Mouse (Mus musculus): ENCODE results near the gene Golt1a.

Gene Golt1a

DNA sequence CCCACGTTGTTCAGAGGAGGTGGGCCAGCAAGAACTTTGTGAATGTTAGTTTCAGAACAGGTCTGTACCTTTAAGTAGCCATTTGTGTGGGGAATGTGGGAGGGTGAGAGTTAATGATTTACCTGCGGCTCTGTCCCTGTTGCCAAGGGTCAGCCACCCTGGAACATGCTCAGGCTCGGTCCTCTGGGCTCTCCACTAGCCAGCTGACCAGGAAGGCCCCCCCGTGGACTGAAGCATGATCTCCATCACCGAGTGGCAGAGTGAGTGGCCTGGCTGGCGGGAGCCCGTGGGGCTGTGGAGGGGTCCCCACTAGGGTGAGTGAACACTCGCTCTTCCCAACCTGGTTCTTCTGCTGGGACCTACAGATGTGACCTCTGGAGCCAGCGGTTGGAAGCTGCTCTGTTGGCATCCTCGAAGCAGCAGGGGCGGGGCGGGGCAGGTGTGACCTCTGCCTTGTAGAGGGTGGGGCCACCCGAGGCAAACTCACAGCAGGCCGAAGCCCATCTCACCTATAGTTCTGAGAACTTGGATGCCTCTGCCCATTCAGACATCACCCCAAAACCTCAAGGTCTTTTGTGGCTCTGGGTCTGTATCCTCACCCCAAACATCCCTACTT is at the start of gene Golt1a:
Gene Golt1a (plus strand): TSS at position 149 of the 616 bp plus-strand sequence.
- no peak for DNase-seq (ENCODE audit: low read depth)

DNA sequence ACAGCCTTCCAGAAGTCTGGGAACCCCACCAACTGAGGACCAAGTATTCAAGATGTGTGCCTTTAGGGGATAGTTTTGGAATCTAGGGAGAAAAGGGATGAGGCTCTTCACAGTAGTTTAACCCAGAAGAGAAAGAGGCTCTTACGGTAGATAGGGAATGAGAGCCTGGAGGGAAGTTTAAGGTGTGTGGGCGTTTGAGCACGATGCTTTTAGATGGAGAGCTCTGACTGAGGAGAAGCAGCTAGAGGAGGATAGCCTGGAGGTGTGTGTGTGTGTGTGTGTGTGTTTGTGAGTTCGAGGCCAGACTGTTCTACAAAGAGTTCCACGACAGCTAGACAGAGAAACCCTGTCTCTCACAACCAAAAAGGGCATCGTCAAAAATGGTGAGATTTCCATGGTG is 47.0 kb upstream of the Golt1a start:
- no peak for DNase-seq (ENCODE audit: low read depth)

DNA sequence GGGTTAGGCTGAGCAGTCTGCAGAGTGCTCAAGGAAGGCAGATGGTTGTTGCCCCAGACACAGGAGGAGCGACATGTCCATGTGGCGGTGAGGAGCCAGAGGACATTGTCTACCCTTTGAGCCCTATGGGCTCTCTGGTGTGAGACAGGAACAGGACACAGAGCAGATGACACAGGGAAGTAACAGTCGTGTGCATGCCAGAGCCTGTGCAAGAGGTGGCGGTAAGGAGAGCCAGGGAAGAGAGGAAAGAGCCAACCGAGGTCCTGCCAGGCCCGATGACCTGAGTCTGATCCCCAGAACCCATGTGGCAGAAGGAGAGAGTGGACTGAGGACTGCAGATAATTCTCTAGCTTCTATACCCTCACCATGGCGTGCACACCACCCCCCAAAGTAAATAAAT is 46.5 kb upstream of the Golt1a start:
- DNase-seq (ENCODE audit: low read depth): no peak

DNA sequence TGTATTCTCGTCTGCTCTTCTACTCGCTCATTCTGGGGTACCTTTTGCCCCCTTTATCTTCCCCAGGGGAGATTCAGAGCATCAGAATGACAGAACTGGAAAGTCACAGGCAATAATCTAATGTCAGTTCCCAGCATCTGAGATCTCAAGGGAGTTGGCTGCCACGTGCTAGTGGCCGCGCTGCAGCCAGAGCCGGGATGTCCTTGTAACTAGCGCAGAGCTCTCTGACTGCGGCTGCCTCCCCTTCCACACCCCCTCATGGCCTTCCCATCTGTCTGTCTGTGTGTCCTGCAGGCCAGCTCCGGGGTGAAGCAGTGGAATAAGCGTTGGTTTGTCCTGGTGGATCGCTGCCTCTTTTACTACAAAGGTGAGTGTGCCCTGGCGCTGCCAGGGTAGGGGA is 45.2 kb upstream of the Golt1a start:
- no peak for DNase-seq (ENCODE audit: low read depth)

DNA sequence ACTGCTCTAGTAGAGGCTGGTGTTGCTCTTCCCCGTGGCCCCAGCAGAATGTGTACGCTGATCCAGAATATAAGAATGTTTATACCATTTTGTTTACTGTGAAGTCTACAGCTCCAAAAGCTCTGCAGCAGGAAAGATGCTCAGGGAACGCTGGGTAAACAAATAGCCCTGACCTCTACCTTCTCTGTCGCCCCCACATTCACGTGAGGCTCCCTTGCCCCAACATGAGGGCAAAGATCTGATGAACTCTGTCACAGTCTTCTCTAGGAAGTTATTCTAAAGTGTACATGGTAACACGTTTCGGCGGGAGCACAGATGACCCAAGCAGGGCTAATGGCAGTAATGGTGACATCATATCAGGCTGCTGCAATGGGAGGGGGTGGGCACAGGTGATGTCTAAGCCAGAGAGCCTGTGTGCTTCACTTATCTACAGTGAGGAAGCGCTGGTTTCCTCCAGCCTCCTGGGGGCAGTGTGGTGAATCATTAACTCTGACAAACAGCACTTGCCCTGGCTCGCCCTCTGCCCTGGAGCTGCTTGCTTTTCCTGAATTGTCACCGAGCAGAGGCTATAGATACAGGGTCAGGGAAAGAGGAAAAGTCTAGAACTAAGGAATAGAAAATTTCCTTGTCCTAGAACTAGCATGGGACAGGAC is 44.4 kb upstream of the Golt1a start:
- no peak for DNase-seq (ENCODE audit: low read depth)

DNA sequence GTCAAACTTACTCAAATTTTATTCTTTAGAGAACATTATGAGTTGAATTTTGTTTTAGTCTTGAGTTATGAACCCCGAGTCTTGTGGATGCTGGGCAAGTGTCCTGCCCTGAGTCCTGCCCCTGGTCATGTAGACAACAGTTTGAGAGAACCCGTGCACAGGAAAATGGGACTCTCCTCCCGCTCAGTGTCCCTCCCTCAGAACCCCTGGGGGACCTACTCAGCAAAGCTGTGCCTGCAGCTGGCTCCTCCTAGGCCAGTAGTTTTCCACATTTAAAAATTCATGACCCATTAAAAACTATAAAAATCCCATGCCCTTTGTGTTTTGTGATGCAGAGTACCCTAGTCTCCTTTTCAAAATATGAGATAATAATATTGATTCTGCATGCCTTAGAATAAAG is 42.5 kb upstream of the Golt1a start:
- DNase-seq (ENCODE audit: low read depth): no peak

DNA sequence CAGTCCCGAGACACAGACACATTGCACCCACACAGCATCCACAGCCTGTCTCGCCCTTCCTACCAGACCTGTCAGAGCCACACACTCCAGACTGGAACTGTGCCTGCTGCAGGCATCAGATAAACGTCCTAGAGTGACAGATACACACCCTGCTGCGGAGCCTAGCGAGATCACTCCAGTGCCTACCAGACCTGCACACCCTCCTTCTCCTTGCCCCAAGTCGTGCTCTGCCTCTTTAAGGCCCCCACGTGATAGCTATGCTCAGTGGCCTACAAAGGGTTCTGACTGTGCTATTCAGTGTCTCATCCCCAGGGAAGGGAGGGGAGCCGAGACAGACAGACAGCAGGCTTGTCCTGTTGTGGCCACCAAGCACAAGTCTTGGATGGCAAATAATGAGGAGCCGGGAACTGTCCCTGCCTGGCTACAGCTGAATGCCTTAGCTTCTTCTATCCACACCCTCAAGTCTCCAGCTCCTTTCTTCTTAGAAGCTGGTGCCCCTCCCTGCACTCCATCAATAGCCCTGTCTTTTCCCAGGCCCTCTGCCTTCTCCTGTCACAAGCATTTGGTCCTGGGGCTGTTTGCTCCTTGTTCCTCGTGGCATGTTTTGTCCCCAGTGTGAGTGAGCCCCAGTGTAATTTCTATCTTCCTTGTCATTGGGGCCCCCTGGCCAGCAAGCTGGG is 41.6 kb upstream of the Golt1a start:
- no peak for DNase-seq (ENCODE audit: low read depth)

DNA sequence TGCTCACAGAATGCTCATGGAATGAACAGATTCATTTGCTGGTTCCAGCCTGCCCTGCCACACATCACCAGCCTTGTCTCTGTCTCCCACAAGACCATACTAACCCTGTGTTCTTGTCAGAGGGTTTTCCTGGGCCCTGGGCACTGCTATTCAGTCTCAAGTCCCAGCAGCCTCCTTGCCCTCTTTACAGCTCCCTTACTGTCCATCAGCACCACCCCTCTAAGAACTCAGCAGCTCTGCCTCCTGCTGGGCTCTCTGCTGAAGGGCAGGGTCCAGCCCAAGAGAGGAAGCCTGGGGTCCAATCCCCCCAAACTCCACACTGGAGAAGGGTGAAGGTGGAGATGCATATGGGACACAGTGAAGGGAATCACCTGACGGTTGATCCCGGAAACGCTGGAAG is 41.1 kb upstream of the Golt1a start:
- DNase-seq (ENCODE audit: low read depth): no peak

DNA sequence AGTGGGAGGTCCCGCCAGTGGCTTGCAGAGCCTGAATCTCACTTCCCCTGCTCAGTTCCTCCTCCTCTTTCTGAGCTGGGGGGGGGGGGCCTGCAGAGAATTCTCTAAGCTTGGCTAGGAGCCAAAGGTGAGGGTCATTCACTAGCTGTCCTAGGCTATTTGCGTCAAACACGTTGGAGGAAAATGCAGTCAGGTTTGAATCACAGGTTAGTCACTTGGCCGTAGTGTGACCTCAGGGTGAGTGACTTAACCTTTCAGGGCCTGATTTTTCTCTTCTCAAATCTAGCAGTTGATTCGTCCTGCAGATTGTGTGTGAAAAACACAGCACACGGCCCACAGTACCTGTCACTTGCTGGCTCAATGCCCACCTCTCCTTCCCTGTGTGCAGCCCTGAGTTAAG is 39.3 kb upstream of the Golt1a start:
- no peak for DNase-seq (ENCODE audit: low read depth)

DNA sequence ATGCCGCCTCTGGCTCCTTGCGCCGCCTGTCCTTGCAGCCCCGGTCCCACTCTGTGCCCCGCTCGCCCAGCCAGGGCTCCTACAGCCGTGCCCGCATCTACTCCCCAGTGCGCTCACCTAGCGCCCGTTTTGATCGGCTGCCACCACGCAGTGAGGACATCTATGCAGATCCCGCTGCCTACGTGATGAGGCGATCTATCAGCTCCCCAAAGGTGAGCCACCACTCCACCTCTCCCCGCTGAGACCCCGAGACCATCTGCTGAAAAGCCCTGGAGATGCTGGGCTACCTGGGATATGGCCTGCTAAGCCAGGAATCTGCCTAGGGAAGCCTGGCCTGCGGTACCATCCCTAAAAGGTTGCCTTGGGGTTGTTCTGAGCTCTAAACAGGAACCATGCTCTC is 35.4 kb upstream of the Golt1a start:
- DNase-seq (ENCODE audit: low read depth): no peak

DNA sequence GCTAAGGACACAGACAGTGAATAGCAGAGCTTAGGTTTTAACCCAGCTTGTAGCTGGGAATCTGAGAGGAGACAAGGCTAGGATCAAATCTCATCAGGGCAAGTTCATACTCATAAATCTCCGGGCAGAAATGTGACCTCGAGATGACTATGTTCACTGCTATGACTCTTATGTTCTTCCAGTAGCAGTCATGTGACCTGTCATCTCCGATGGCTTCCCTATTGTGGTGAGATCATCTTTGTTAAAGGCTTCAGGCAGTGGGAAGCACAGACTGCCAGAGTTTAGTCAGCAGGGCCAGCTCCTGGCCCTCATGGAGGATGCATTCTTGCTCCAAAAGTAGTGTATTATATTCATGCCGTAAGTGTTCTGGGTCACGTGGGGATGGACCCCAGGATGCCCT is 32.6 kb upstream of the Golt1a start:
- no peak for DNase-seq (ENCODE audit: low read depth)

DNA sequence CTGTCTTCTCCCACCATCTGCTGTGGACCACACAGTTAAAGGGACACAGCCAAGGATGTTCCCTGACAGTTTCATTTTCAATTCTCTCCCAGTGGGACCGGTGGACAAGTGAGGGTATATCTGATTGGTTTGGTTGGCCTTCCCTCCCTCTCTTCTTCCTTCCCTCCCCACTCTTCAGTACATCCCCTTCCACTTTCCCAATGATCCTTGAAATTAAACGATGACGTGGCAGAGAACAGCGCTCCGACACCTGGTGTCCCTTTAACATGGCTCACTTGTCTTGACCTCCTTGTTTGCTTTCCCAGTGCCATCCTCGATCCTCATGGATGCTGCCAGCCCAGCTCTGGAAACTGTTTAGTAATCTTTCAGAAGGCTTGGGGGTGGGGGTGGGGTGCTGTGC is 31.1 kb upstream of the Golt1a start:
- no peak for DNase-seq (ENCODE audit: low read depth)

DNA sequence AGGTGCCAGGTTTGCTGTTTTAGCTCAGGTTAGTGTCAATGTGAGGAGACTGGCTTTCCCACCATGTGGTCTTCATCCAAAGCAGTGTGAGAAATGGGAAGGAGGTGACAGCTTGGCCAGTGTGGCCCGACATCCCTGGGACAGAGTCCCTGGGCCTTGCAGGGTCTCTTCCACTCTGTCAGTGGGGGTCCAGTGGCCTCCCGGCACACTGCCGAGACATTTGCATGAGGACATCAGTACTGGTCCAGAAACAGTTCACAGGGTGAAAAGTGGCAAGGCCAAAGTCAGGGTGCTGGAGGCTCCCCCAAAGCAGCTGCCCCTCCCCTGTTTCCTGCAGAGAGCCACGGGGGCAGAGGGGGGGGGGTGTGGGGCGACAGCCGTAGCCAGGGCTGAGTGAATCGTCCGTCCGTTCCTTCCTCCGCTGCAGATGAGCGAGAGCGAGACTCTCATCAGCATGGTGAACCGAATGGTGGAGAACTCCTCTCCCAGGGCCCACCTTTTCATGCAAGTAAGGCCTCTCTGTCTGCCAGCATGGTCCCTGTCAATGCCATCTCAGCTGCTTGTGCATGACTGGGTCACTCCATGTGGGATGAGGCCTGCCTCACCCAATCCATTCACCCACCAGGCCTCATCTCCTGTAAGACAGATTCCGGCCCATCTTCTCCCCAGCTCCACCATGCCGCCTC is 30.5 kb upstream of the Golt1a start:
- no peak for DNase-seq (ENCODE audit: low read depth)

DNA sequence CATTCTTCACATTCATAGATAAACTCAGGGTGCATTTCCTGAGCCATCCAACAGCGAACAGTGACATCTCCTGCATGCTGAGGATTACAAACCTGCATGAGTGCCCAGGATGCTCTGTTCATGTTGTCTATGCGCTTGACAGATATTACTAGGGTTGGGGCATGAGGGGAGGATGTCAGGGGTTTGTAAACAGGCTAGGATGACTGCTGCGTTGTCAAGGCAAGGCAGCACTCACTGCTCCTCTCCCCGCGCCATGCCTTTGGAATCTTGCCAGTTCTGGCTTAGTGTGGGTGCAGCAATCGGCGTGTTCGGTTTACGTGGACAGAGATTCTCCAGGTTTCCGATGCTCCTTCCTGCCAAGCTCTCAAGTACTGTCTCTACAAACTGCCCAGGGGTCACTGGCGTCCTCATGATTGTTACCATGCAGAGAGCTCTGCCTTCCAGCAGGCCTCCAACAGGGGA is 29.9 kb upstream of the Golt1a start:
- DNase-seq (ENCODE audit: low read depth): no peak

DNA sequence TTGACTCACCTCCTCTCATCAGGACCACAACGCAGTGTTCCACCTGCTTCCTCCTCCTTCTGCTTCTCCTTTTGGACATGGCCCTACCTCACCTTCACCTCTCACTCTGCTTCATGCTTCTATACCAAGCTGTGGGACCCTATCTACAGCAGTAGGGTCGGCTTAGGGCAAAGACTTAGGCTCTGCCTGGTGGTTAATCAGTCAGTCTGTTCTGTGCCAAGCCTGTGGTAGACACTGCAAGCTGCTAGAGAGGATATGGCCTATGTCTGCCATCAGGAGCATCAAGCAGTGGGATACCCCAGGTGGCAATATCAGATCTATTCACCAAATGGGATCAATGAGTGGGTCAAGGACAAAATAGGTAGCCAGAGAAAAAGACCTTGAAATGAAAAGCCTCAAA is 29.1 kb upstream of the Golt1a start:
- no peak for DNase-seq (ENCODE audit: low read depth)

DNA sequence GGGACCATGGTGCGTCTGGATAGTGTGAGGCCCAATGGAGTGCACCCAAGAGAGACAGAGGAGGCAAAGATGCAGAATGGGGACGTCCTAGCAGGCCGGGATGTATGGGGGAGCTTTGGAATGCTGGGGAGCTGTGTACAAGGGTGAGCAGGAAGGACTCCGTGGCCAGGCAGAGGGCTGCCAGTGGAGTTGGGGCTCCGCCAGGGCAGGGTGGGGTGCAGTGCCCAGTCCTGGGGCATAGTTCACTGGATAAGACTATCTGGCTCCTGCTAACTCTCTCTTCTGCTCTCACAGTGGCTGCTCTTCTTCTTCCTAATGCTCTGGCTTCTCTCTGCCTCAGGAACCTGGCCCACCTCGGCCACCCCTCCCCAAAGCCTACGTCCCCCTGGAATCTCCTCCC is 23.7 kb upstream of the Golt1a start:
- no peak for DNase-seq (ENCODE audit: low read depth)

DNA sequence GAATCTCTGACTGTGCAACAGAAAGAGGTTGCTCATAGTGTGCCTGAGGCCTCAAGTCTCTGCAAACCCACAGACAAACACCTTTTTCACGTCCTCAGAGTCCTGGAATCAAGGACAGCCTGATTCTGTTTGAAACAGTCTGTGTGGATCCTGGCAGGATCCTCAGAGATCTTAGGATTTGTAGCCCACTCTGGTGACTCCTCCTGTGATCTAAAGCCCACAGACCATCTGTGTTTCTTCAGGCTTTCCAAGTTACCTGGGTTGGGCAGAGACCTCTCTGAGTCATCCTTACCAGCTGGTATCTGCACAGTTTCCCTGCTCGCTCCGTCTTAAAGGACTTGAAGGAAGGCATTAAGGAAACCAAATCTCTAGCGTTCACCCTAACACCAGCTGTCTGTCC is 22.5 kb upstream of the Golt1a start:
- no peak for DNase-seq (ENCODE audit: low read depth)

DNA sequence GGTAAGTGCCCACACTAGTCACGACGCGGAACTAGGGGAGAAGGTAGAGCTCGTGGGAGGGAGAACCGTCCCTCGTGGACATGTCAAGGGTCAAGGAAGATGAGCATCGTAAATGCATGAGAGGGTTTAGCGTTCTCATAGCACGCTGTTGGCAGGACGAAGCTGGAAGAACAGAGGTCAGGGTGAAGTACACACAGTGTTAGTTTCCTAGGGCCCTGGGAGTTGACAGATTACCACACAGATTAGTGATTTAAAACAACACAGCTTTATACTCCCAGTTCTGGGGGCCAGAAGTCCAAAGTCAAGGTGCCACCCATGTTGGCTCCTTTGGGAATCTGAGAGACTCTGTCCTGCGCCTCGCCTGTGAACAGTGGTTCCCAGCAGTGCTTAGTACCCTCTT is 21.7 kb upstream of the Golt1a start:
- DNase-seq (ENCODE audit: low read depth): no peak

DNA sequence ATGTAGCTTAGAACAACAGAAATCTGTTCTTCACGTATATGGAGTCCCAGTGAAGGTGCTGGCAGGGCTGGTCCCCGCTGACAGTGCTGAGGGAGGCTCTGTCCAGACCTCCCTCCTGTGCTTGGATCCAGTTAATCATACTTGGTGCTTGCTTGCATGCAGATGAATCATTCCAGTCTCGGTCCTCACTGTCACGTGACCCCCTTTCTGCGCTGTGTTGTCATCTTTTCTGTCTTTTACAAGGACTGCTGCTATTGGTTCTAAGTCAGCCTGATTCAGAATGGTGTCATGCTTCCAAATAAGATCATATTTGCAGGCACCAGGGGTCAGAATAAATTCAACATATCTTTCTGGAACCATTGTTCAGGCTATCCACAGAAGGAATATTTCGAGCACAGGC is 17.7 kb upstream of the Golt1a start:
- DNase-seq (ENCODE audit: low read depth): no peak

DNA sequence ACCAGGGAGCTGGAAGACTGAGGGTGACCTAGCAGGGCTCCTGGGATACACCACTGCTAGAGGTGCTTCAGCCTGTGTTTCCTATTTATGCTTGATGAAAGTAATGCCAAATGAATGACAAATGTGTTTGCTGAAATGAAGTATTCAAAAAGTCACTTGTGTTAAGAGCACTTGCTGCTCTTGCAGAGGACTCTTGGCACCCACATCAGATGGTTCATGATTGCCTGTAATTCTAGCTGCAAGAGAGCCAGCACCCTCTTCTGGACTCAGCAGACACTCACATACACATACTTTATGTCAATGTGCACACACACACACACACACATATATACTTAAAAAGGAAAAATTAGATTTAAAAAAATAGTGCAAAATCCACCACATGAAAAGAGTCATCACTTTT is 17.0 kb upstream of the Golt1a start:
- DNase-seq (ENCODE audit: low read depth): no peak

DNA sequence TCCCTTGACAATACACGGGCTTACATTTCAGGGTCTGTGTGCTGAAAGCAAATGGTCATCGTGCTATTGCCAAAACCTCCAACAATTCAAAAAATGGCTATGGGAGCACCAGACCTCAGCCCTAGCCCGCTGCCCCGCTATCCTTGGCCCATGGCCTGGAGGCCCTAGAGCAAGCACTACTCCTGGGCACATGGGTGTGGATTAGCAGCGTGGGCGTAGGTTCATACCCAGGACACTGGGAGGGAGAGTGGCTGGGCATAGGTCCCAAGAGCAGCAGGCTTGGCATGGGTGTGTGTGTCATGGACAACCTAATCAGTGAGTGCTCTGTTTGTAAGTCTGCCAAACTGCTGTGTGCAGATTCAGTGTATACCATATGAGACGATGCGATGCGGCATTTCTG is 13.2 kb upstream of the Golt1a start:
- DNase-seq (ENCODE audit: low read depth): no peak

DNA sequence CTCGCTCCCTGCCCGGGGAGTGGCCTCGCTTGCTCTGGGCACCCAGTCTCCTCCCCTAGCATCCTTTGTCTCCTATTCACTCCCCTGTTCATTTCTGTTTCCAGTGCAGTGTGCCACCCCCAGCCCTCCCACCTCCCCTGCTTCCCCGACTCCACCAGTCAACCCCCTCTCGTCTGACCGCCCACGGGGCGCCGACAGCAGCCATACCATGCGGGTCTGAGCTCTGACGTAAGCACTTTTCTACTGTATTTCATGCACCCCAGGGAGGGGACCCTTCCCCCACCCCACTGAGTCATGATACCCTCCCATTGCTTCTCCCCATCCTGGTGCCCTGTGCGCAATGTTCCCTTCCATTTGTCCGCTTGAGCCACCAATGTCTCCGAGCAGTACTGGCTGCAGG is 10.8 kb upstream of the Golt1a start:
- no peak for DNase-seq (ENCODE audit: low read depth)

DNA sequence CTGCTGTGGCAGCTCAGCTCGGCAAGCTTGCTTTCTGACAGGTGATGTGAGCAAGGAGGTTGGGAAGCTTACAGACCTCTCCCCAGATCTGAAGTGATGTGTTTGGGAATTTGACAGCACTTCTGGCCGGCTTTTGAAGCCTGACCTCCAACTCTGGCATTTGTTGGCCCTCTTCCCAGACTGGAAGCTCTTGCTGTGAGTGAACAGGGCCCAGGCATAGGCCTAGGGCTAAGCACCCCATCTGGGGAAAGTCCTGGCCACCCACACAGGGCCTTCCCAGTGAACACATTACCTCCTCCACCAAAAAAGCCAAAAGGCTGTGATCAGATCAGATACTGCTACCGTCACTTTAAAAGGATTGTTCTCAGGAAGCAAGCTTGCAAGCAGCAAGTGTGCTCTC is 7.1 kb upstream of the Golt1a start:
- no peak for DNase-seq (ENCODE audit: low read depth)
